31 mouse cellular contexts compared by ENCODE assay signal in the genomic region with DNA sequence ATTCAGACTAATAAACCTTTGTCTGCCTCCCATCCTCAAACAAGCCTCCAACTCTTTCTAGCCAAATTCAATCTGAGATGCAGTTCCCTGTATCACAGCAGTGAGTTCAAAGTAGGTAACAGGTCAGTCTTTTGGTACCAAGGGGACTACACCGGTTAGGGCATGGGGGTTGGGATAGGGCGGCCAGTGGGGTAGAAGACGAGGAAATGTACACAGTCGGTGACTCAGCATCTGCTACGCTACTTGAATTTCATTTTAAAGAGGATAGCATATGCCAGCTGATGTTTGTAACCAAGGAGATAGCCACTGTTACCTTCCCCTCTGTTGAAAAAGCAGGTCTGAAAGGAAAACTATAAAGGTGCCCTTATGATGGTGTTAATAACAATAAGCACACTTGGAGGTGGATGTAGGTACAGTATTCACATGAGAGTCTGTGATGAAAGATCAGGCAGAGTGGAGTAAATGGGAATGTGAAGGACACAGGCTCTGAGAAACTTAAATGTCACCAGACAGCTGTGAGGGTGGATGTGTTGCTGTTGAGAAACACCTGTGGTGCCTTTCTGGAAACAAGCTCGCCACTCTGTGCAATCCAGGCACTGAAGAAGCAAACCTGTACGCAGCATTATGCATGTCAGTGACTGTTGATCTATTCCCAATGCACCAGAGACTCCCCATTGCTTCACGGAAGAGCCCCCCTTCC.
"Had no signal": no experiment of that assay in that cellular context is flagged by ENCODE, and none has a peak within 500 bp of the region (broad histone marks: within the 10 kb centered on the region; RNA-seq: fewer than 3 reads in every experiment).

No protein-coding gene starts in this region.

- H3K4me2 ChIP-seq: heart, embryonic 12.5 days; heart, embryonic 13.5 days; heart, embryonic 15.5 days; hindbrain, embryonic 12.5 days; hindbrain, embryonic 13.5 days; hindbrain, embryonic 14.5 days; hindbrain, embryonic 15.5 days; intestine, embryonic 15.5 days; kidney, embryonic 15.5 days had no signal

- ATAC-seq: hindbrain, embryonic 16.5 days; hindbrain, postnatal 0 days; inflammation-experienced regulatory T-cells, adult 6 months; intestine, embryonic 15.5 days; intestine, embryonic 16.5 days; intestine, postnatal 0 days had no signal

- H3K36me3 ChIP-seq: heart, embryonic 12.5 days; heart, embryonic 13.5 days; heart, embryonic 15.5 days; hindbrain, embryonic 10.5 days; hindbrain, embryonic 12.5 days; hindbrain, embryonic 13.5 days; hindbrain, embryonic 15.5 days; intestine, embryonic 15.5 days; kidney, embryonic 15.5 days had no signal

- H3K27ac ChIP-seq: heart, embryonic 13.5 days; heart, embryonic 15.5 days; hindbrain, embryonic 10.5 days; hindbrain, embryonic 12.5 days; hindbrain, embryonic 13.5 days; hindbrain, embryonic 14.5 days; hindbrain, embryonic 15.5 days; hindbrain, postnatal 0 days; intestine, embryonic 15.5 days; kidney, embryonic 15.5 days; kidney, postnatal 0 days; layer of hippocampus, adult 2 months; left cerebral cortex, adult 2 months had no signal

- DNase-seq: heart, postnatal 10 days; heart, postnatal 14 days; heart, postnatal 36 days; heart, postnatal 4 days; kidney, adult 11 months; kidney, adult 18-20 months; kidney, adult 2 months; kidney, adult 8-10 months; kidney, adult 9 months; kidney, postnatal 25 days; kidney, postnatal 36 days; layer of hippocampus, adult 9-11 months; layer of hippocampus, postnatal 36 days had no signal

- H3K9me3 ChIP-seq: heart, embryonic 12.5 days; heart, embryonic 13.5 days; heart, embryonic 15.5 days; hindbrain, embryonic 10.5 days; hindbrain, embryonic 12.5 days; hindbrain, embryonic 13.5 days; hindbrain, embryonic 15.5 days; intestine, embryonic 15.5 days; kidney, embryonic 15.5 days had no signal

- H3K4me3 ChIP-seq: heart, embryonic 12.5 days; heart, embryonic 13.5 days; heart, embryonic 15.5 days; hindbrain, embryonic 10.5 days; hindbrain, embryonic 12.5 days; hindbrain, embryonic 13.5 days; hindbrain, embryonic 15.5 days; intestine, embryonic 15.5 days; kidney, embryonic 15.5 days; layer of hippocampus, adult 2 months; left cerebral cortex, adult 2 months had no signal

- H3K9ac ChIP-seq: heart, embryonic 12.5 days; heart, embryonic 13.5 days; heart, embryonic 15.5 days; hindbrain, embryonic 12.5 days; hindbrain, embryonic 13.5 days; hindbrain, embryonic 14.5 days; hindbrain, embryonic 15.5 days; intestine, embryonic 15.5 days; kidney, embryonic 15.5 days had no signal
